Mouse (Mus musculus) 3134 (cell line): ENCODE results near the gene Ifi27l2a.
"Not testable (repeated sequence)": the region's sequence is repeated elsewhere in the genome, so short reads cannot be mapped to it uniquely, and the experiment has no call there.

Experiments
- DNase-seq: peaks from one replicate; pipeline ENCODE4 v3.0.0-alpha.2; 2011; ENCODE audit warnings: low spot score; ENCODE audit not compliant: insufficient read length; ENCODE audit errors: extremely low read depth

The Ifi27l2a gene

GRCm38 (mm10) chr12:103443524-103443923 is at the start of gene Ifi27l2a:
Gene Ifi27l2a (minus strand): TSS chr12:103443680.
- DNase-seq = peak; percentile 20

GRCm38 (mm10) chr12:103492767-103493166 is 49.3 kb upstream of the Ifi27l2a start:
- DNase-seq = peak; percentile 21

GRCm38 (mm10) chr12:103491091-103491730 is 47.7 kb upstream of the Ifi27l2a start:
- DNase-seq = no peak

DNA sequence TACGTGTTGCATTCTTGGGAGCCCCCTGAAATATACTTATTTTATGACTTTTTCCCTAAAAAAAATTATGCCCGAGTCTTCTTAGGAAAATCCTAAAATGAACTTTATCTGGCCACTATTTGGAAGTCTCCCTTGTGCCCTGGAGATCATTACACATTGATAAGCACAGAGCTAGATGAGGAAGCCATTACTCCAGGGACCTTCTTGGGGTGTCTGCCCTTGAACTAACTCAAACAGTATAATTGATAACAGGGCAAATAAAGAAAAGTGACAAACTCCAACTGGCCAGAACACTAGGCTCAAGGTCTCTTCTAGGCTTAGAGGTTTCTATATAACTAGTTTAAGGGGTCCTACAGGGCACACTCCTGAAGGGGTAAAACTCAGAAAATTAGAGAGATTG is 44.3 kb upstream of the Ifi27l2a start:
- no peak for DNase-seq

- DNase-seq = no peak
These were observed 43.8 kb upstream of the Ifi27l2a start for GRCm38 (mm10) chr12:103487276-103487675.

DNA sequence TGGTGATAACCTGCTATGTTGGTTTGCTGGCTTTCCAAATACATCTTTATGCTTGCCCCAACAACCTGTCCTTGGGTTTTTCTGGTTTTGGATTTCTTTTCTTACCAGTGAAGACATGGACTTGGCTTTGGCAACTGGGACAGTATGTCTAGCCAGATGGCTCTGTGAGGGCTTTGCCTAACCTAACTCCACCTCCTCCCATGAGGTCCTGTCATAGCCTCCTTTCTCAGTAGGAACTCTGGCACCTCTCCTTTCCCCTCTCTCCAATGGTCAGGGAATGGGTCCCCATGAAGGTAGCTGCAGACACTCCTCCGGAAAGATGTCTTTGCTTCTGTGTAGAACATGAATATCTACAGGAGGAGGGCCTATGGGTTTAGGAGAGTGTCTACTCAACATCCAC is 43.2 kb upstream of the Ifi27l2a start:
- no peak for DNase-seq

DNA sequence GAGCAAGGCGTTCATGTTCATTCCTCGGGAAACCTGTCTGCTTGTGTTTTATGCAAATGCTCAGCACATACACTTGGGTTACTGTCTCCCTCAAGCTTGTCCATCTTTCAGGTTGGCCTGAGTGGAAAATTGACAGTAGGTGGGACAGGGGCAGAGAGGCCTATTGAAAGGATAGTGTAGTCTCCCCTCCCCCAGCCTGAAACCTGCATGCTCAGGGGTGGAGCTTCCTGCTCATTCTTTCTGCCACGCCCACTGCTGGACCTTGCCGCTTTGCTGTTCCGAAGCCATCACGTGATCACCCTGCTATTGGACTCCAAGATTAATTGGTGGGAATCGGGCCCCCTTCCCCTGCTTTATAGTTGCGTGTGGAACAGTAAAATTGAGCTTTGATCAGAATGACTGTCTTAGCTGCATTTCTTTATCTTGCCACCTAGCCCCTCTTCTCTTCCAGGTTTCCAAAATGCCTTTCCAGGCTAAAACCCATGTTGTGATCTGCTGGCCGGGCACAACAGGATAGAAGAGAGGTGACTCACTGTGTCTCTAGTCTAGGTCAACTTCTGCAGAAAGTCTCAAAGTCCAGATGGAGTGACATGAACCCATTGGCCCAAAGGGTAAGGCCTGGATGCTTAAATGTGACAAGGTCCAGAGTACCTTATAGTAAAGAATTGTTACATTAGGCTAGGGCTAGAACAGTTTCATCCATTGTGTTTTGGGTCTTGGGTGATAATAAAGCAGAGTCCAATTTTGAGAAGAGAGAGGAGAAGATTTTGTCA is 40.9 kb upstream of the Ifi27l2a start:
- DNase-seq = not testable (repeated sequence)

GRCm38 (mm10) chr12:103482781-103483180 is 39.3 kb upstream of the Ifi27l2a start:
- DNase-seq = no peak

DNA sequence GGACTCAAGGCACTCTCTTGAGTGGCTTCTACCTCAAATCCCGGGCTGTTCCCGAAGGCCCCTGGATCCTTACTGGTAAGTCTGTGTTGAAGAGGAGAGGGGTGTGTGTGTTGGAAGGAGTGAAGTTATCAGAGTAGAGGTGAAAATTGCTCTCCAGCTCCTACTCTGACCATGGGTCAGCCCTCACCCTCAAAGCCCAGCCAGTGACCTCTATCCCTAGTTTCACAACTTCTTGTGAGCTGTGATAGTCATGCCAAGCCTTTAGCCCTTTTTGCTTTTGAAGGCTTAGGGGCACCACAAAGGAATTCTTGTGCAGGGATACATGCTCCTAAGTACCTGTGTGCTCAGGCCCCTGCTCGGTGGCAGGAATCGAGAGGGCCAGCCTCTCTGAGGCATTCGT is 38.2 kb upstream of the Ifi27l2a start:
- DNase-seq = no peak

GRCm38 (mm10) chr12:103477461-103478015 is 34.1 kb upstream of the Ifi27l2a start:
- DNase-seq = no peak

DNA sequence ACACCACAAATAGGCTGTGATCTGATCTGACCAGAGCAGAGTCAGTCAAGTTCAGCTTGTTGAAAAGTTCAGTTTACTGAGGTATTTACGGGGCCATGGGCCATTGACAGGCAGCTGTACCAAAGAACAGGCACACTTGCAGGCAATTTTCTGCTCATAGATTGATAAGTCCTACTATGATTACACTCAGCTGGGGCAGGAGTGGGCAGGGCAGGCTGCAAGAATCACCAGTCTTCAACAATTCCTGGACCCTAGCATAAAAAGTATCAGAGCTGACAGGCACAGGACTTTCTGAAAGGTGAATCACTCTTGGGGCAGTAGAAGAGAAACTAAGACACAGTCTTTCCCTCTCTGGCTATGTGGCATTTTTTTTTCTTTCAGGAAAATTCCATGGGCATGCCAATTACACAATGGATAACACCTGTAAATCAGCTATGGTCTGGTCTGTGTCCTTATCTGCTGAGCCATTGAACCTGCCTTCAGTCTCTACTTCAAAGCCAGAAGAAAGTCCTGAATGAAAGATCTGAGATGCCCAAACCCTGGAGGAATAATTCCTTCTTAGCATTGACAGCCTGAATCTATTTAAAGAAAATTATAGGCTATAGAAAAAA is 33.4 kb upstream of the Ifi27l2a start:
- no peak for DNase-seq

DNA sequence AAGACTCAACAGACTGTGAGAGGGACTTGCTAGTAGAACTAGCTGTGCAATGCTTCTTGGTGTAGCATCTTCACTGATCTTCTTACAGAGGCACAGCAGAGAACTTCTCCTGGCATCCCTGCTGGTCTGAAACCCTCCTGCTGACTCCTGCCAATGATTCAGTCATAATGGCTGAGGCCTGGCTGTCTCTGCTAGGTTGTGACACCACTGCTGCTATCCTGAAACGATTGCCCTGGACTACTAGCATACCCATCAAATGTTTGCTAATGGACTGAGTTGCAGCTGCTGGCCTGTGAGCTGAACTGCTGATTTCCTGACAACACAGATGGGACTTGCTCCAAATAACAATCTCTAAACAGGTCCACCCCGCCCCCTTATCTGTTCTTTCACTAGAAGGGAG is 31.0 kb upstream of the Ifi27l2a start:
- no peak for DNase-seq

DNA sequence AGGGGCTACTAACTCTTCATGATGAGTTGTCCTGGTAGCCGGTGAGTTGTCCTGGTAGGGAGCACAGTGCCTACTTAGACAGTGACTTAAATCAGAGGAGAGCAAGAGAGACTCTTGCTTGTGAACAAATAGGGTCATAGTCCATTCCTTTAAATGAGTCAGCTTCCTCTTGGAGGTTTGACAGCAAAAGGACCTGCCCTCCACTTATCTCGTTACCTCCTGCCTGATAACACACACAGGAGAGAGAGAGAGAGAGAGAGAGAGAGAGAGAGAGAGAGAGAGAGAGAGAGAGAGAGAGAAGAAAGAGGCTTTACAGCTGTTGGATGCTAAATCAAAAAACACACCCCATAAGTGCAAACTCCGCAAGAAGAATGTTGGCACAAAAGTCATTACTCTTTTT is 13.7 kb upstream of the Ifi27l2a start, which contains the start of gene Ifi27l2b:
Gene Ifi27l2b, minus strand, starts transcription at position 84 of the 400 bp plus-strand sequence.
- DNase-seq = no peak

GRCm38 (mm10) chr12:103456727-103457126 is 13.2 kb upstream of the Ifi27l2a start:
- DNase-seq = not testable (repeated sequence)

DNA sequence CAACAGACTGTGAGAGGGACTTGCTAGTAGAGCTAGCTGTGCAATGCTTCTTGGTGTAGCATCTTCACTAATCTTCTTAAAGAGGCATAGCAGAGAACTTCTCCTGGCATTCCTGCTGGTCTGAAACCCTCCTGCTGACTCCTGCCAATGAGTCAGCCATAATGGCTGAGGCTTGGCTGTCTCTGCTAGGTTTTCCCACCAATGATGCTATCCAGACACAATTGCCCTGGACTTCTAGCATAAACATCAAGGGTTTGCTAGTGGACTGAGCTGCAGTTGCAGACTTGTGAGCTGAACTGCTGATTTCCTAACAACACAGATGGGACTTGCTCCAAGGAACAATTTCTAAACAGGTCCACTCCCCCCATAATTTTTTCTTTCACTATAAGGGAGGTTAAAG is 9.9 kb upstream of the Ifi27l2a start:
- DNase-seq = no peak

DNA sequence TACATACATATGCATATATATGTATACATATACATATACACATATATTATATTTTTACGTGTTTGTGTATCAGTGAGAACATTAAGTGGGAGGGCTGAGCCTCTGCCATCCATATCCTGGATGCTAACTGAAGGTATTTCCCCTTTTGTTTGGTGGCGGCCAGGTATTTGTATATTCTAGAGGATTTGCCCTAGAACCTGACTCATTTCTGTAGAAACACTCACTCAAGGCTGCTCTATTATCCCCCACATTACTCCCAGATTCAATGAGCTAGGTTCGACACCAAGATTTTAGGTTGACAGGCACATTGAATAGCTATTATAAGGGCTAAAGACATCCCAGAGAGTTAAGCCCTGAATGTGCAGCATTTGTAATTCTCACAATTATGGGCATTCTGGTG is 1.6 kb upstream of the Ifi27l2a start:
- DNase-seq = no peak

DNA sequence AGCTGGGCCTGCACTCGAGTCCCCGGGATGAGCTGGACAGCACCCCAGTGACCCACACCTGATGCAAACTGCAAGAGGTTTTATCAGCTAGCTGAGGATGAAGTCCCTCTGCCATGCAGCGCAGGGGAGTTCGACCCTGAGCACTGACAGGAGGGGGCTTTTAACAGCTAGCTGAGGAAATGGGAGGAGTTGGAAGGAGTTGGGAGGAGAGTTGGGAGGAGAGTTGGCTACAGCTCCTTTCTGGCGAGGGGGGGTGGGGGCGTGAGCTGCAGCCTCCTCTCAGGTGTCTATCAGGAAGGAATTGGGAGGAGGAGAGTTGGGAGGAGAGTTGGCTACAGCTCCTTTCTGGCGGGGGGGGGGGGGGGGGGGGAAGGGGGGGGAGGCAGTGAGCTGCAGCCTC is 781 bp upstream of the Ifi27l2a start:
- not testable (repeated sequence) for DNase-seq

DNA sequence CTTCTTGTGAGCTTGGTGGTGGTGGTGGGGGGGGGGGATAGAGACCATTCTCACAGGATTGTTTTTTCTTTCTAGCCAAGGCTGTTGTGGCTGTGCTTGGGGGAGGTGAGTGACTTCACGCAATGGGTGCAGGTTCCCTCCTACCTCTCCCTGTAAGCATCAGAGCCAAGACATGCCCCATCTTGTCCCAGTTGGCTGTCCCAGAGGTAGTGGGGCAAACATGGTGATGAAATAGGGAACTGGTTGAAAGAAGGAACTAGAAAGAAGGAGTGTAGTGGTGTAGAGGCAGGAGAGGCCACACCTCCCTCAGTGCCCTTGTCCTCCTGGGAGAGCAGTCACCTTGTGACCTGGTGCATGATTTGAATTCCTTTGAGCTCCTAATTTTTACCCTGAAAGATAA is 5.9 kb downstream of the Ifi27l2a start:
- no peak for DNase-seq

- no peak for DNase-seq
These were observed 8.6 kb downstream of the Ifi27l2a start for GRCm38 (mm10) chr12:103434861-103435260.

DNA sequence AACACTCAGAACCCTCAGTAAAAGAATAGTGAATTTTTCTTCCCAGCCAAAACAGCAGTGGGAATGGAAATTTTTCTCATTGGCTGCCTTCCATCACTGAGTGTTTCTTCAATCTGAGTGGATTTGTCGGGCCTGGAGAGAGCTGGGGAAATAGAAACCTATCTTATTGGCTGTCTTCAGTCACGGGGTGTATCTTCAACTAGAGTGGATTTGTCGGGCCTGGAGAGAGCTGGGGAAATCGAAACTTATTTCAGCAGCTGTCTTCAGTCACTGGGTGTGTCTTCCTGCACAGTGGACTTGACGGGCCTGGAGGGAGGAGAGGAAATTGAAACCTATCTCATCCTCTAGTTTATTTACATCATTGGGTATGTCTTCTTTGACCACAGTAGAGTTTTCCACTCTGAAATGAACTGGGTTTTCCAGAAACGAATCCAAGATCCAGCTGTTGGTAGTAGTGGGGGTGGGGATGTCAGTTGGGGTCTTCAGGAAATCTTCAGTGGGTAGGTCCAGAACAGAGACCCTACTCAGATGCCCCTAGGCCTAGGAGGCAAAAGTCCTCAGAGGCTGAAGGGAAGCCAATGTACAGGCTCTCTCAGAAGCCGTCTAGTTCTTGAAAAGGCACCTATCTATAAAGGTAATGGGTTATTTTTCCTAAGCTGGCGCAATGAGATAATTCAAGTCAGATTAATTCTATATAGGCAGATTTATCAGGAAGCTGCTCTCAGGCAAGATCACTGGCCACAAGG is 9.3 kb downstream of the Ifi27l2a start, which contains the start of gene Ifi27:
Gene Ifi27, plus strand, starts transcription at position 226 of the 746 bp plus-strand sequence.
- DNase-seq = peak; percentile 58

DNA sequence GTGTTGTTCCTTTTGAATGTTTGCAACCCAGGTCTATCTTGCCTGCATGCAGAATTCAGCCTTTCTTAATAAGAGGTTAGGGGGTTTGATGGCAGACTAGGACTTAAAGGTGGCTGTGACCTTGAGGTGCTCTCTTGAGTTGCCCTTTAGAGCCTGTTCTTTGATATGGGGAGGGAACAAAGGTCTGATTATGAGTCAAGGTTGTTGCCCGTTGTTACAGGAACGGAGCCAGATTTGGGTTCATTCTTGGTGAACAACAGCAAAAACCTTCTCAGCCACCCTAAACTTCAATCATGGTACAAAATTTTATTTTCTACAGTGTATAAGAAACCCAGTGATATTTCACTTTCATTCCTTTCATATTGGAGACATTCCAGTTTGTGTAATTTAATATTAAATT is 10.1 kb downstream of the Ifi27l2a start:
- no peak for DNase-seq
